1 mouse cellular context compared by ENCODE assay signal in the genomic region with DNA sequence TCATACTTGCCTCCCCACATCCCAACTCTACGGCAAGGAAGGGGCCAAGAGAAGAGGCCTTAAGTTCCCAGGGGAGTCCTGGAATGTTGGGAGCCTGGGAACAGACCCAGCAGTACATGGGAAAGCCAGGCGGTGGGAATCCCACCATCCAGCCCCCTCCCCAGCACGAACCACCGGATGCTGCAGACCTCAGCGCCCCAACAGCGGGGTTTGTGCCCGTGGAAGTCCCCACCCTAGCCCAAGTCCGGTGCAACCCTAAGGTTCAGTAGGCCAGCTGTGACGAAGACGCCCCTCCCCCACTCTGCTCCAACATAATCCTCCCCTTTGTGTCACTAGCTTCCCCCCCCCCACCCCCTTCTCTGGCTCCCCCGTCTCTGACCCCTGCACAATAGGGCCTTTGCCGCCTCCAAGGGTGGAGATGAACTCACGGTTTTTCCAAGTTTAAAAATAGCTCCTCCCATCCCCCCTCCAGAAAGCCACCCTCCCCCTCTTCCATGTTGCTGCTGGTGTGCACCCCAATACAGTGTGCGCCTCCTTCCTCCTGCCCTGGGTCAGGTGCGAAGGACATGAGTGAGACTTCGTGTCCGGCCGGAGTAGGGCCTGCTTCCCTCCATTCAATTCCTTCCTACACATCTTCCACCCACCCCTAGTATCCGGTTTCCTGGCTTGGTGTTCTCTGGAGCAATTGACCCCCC.
TF ChIP-seq lines count a peak whose summit lies in the region.

No protein-coding gene starts in this region.

TF ChIP-seq in ES-E14, 5 proteins besides CTCF, POLR2A, EP300 and RAD21 (continued from another document):
- TF ChIP-seq HCFC1 (IDR thresholded peaks at IDR 0.05; ENCODE audit: borderline replicate concordance, insufficient read depth, low read length) (no peak), ZC3H11A (IDR thresholded peaks at IDR 0.05; ENCODE audit: borderline replicate concordance, low read depth, low read length) (no peak), ZNF384 (IDR thresholded peaks at IDR 0.05; ENCODE audit: low read depth, low read length) (no peak), MAFK (IDR thresholded peaks at IDR 0.05; ENCODE audit: insufficient read depth, low read depth, low read length) (no peak)
